Mouse (Mus musculus): ENCODE measurements around the gene Slc6a12.

Gene Slc6a12

DNA sequence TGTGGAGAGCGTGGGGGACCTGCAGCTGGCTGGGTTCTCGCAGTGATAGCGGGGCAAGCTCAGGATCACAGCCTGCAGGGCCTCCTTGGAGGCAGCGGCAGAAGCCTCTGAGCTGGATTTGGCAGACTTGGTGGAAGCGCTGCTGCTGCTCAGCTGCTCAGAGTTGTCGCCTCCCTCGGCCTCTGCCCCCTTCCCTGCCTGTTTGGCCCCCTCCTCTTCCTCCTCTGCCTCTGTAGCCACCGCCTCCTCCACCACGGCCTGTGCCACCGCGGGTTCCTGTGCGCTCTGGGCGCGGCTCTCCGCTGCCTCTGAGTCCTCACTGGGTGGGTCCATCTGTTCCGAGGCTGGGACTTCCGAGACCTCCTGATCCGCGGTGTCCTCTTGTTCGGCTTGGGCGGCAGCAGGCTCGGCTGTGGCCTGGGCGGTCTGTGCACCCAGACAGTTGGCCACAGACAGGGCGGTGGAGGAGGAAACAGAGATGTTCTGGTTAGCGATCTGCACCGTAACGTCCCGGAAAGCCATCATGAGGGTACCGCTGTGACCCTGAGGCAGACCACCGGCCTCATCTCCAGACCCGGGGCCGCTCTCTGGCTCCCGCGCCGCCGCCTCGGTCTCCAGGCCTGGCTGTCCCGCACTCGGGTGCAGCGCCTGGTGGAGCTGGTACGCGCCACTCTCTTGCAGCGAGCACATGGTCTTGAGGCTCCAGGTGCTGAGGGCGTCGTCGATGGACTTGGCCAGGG is 69.9 kb downstream of the Slc6a12 start:
- no peak for DNase-seq (ENCODE audit: low read depth, low spot score)
